Mouse (Mus musculus) induced T-regulatory cell, adult 2 months (primary cell): ENCODE data around the gene Pcsk2.

Source experiments
- DNase-seq: peaks from one replicate; pipeline ENCODE4 v3.0.0-alpha.2; 2012; ENCODE audit warnings: low read depth

Pcsk2 gene

DNA sequence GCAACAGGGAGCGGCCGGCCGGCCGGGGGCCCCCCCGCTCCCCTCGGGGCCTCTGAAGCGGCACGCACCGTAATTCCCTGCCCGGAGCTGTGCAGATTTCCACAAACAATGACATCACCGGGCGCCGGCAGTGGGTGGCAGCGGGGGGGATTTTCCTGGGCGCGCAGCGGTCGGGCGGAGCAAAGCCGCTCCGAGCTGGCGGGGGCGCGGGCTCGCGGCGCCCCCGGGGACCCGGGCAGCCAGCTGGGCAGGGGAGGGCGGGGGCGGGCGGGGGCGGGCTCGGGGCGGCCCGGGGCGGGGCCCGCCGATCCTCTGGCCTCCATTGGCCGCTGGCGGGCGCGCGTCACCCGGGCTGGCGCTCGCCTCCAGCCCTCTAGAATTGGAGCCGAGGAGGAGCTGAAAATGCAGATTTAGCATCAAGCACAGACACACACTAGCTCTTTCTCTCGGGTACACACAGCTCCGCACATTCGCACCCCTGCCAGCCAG is at the start of gene Pcsk2:
Gene Pcsk2 (plus strand): TSS at position 399 of the 489 bp plus-strand sequence.
- no peak for DNase-seq

DNA sequence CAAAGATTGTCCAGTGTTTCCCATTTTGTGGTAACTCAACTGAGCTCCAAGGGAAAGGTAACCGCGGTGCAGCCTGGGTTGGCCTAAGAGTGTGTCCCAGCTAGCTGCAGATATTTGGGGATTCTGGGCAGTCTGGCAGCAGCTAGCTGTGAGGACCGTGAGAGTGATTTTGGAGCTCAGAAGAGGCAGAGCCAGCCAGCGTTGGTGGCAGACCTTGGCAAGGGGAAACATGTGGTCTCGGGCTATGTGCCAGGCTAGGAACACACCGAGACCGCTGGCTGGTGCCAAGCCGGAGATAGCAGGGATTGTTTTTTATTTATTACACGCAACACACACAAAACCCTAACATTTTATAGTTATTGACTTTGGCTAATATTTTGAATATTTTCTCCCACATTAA is 45.1 kb upstream of the Pcsk2 start:
- DNase-seq: no peak

DNA sequence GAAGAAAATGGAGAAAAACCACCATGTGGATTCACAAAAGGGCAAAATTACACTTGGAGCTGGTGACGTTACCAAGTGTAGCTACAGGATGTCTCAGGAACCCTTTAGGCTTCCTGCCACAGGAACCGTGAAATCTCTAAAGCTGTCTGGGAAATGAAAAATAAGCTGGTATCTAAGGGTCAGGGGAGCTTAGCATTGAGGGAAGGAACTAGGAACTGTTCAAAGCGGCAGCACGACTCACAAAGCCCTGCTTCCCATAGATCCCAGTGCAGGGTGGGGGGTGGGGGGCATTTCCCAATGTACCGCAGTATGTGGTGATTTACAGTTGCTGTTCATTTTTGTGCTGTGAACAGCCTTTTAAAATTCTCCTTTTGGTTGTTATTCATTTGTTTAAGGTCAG is 44.2 kb upstream of the Pcsk2 start:
- no peak for DNase-seq

DNA sequence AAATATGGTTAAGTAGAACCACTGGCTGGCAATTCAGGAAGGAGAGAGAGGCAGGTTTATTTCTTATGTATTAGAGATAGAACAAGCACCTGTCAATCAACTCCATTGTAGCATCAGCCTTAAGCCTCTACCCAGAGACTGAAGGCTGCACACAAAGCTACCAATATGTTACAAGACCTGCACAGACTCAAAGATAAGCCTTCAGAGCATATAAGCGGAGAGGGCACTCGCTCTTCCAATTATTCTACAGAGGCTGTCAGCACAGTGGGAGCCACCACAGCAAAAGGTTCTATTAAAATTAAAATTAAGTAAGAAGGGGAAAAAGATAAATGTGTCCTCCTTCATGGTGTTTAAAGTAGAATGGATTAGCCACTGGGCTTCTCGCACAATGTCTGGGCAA is 43.8 kb upstream of the Pcsk2 start:
- DNase-seq: no peak

DNA sequence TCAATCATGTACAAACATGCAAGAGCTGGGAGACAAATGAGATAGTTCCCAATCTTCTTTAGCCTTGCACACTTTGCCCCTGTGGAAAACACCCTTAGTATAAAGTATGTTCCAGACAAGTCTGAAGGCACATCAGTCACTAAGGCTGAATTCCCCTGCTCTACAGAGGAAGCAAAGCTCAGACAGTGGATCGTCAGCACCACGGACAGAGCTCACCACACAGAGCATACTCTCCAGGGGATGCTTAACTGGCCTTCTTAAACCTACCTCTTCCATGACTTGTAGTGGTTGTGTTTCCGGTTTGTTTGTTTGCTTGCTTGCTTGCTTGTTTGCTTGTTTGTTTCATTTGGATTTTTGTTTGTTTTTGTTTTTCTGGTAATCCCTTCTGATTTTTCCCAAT is 9.5 kb upstream of the Pcsk2 start:
- DNase-seq: no peak

DNA sequence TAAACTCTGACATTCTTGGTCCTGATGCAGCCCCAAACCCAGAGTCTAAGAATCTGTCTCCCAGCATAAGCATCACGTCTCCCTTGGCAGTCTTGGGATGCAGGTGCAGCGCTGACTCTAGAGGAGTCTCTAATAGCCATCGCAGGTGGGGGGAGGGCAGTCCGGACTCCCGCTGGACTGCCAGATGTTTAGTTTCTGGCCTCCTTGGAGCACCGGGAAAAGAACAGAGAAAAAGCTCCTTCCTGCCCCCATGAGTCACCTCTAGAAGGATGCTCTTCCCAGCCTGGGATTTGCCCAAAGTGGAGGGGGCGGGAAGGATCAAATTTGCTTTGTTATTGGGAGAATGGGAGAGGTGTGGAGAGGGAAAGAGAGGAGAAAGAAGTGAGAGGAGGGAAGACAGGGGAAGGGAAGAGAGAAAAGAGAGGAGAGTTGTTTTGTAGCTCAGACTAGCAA is 631 bp upstream of the Pcsk2 start:
- no peak for DNase-seq

DNA sequence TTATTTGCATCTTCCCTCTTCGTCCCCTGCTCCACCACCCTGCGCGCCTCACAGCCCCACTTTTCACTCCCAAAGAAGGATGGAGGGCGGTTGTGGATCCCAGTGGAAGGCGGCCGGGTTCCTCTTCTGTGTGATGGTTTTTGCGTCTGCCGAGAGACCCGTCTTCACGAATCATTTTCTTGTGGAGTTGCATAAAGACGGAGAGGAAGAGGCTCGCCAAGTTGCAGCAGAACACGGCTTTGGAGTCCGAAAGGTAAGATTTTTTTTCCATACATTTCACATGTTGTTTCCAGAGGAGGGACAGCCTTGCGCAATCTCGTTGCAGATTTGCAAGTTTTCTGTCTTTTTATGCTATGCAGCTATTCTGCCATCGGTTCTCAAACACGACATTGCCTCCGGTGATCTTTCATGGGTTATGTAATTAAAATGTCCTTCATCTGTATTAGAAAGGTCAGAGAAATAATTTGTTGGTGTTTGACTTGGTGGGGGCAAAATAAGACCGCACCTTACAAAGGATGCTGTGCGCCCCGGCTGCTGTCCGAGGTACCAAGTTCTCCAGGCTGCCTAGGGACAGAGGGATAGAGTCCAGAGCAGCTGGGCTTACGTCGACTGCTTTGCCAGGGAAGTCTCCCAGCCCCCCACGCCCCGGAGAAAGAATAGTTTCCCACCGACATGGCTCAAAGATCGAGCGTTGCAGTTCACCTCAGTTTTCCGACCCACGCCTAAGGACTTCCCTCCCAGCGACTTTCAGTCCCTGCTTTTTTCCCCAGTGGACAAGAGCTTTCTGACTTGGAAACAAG is 656 bp downstream of the Pcsk2 start:
- no peak for DNase-seq

DNA sequence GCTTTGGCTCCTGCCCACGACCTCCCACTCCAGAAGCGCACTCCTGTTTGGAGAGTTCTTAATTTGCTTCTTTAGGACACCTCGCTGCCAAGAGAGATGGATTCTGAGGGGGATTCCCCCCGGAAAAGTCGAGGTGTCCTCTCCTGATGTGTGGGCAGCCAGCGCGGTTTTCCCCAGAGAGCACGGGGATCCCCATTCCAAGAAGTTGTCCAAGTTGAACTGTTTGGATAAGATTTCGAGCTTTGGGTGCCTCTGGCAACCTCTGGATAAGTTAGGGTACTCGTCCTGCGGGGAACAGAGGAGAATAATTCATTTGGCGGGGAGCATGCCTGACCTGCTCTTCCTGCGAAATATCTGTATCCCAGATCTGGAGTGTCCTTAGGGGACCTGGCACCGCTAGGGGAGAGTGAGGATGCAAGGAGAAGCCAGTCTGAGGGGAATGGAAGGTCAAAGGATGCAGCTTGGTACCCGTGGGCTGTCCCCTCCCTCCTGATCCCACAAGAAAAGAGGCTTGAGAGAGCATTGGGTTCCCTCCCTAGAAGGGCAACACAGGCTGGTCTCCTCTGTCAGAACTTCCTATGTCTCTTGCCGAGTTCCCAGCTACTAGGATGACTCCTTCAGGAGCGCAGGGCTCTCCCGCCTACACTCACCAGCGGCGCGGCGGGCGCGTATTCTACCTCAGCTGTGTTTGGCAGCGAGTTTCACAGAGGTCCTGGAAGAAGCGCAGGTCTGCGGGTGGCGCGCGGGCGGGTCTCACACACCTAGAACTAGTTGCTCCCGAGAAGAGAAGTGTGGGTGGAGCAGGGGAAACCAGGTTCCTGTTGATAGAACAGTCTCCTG is 1.5 kb downstream of the Pcsk2 start:
- DNase-seq: no peak

DNA sequence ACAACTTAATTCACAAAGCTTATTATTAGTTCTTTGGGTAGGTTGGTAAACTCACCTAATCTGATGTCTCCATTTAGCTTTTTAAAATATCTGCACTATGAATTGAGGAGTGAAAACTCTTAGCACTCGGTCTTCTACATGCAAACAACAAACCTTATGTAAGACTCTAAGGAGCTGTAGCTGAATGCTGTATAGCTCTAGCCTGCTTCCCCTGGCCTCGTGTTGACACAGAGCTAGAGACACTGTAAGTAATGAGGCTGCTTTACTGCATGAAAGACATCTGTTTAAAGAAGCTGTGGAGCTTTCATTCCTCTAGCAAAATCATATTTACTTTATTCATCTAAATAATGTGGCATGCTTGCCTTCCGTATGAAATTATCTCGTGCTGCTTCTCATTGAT is 14.4 kb downstream of the Pcsk2 start:
- no peak for DNase-seq

DNA sequence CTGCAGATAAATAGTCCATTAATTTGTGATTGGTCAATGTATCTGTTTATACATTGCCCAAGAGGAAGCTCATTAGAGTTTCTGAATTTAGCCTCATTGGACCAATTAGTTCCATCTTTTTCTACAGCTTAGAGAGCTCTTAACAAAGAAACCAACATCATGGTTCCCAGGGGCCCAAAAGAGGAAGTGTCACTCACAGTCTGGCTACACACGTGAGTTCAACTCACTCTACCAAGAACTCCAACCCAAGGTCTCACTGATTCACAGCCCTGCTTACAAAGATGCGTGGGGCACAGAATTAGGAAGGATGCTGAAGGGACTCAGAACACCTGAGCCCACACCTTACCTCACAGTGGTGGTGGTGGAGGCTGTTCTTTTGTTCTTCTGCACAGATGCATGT is 19.1 kb downstream of the Pcsk2 start:
- DNase-seq: no peak

DNA sequence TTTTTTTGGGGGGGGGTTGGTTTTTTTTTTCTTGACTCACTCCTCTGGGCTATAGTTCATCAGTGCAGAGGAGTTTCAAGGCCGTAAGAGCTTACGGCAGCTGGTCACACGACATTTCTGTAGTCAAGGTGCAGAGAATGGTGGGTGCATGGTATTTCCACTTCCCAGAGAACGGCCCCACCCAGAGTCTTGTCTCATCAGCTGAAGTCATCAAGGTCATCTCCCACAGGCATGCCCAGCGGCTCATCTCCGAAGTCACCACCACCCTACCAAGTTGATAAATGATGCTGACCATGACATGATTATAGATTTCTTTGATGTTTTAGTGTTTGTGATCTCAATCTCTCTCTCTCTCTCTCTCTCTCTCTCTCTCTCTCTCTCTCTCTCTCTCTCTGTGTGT is 20.0 kb downstream of the Pcsk2 start:
- DNase-seq: no peak

DNA sequence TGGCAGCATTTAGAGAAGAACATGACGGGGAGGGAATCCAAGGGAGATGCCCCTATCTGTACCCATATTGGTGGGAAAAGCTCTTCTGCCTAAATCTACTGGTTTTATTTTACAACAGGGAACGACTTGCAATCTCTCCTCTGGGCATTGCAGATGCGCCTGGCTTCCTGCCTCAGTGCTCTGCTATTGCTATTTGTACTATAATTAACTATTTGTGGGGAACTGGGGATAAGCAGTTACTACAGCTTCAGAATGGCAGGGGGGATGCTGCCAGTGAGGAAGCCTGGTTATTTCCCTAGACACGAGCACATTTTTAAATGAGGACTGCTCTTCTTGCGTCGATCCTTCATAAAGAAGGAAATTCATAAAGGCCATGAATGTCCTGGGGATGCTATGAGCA is 39.4 kb downstream of the Pcsk2 start:
- no peak for DNase-seq

DNA sequence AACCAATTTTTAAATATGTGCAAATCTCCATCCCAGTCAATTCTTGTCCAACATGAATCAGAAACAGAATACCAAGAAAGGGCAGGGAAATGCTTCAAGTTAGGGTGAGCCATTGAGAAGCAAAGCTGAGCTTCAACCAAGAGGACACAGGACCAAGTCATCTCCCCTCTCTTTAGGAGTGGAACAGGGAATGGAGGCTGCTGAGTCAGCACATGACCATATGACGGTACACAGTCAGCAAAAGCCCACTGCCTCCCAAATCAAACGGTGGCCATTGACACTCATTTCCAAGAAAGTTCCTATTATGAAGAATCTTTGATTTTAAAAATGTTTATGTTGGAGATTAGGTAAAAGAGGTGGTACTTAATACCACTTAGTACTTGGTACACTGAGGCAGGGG is 44.4 kb downstream of the Pcsk2 start:
- no peak for DNase-seq

DNA sequence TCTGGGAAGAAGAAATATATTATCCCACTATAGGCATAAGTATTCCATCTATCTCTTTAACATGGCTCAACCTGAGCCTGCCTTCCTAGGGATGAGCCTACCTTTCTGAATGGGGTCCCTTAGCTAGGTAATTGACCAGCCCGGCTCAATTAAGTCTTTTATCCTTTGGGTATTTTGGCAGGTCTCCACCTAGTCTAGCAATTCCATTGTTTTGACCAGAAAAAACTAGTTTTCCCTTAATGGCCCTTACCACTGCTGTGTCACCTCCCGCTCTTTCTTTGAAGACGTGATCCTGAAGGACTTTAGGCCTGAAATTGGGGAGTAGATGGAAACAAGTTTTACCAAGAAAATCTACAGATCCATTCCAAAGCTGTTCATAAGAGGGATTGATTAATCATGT is 57.1 kb downstream of the Pcsk2 start:
- DNase-seq: no peak

DNA sequence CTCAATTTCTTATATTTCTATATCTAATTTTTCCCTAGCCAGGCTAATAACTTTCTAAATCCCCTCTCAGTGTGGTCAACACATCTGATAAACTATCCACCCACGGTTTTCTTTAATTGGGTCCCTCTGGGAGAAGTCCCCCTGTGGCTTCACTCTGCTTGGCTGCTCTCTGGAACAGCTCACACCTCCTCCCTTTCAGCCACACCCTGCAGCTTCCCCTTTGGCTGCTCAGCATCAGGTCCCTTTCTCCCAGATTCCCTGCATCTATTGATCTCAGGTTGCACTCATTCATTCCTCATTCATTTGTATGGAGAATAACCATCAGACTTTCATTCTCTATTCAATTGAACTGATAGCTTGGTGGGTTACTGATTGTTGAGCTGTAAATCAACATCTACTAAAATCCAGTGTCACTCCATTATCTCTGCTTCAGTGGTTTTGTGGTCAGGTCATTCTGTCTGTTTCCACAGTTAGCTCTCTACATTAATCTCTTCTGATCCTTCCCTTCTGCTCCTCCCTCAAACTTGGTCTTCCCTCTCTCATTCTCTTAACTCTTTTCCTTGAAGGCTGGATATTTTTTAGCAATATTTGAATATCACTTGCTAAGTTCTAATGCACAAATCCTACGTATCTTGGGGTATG is 58.0 kb downstream of the Pcsk2 start:
- DNase-seq: no peak

DNA sequence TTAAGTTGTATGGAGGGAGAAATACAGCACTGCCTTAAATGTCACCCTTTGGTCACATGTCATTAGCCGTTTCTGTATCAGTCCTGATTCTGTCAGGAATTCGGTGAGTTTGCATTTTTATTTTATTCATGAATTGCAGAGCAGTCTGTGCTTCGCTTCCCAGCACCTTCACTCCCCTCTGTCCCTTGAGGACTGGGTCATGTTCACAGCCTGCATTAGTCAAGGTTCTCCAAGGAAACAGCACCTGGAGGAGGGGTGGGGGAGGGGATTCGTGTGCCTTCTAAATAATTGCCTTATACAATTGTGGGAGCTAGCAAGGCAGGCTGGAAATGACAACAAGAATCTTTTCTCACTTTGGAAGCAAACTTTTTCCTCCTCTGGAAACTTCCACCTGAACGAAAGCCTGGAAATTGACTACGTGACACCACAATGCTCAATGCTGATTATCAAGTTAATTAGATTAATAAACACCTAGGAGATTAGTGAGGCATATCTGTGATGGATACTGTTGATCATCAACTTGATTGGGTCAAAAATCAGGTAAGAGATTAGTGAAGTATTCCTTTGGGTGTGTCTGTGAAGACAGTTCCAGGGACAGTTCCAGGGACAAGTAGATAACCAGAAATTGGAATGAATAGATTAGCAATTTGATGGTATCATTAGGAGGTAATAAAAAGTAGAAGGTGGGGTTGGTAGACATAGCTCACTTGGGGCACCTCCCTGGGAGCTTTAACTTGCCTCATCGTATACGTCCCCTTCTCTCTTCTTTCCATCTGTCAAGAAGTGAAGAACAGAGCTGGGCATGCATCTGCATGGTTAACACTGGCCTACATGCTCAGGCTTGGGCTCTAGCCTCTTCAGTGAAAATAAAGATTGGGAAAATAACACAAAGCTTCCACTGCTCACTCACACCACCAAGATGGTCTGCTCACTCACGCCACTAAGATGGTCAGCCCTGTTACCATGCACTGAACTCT is 64.7 kb downstream of the Pcsk2 start:
- no peak for DNase-seq

DNA sequence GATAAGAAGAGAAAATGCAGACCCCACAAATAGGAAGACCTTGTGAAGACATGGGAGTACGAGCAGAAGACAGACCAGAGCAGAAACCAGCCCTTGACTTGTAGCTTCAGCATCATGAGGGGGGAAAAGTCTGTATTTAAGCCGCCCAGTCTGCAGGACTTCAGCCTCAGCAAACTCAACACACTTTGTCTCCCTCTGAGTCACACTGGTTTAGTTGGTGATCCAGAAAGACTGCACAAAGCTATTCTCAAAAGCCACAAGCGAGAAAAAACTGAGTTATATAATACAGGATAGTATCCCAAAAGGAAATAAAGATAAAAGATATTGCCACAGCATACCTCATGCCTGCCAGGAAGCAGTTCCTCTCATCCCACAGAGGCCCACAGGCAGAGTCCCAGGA is 67.5 kb downstream of the Pcsk2 start:
- no peak for DNase-seq

DNA sequence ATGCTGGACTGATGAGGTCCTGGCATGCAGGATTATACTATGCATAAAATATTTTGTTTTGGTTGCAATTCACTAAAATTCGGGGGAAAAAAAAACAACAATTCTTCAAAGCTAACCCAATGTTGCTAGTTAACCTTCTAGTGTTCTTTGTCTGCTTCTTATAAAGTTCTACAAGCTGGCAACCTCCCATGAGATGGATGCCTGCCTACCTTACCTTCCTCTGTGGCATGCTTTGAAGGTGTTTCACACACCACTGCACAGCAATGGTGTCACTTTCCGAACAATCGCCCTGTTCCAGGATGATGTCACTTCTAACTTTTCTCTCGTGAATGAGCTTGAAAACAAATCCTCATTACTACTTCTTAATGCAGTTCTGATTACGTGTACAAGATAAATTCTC is 68.8 kb downstream of the Pcsk2 start:
- no peak for DNase-seq

DNA sequence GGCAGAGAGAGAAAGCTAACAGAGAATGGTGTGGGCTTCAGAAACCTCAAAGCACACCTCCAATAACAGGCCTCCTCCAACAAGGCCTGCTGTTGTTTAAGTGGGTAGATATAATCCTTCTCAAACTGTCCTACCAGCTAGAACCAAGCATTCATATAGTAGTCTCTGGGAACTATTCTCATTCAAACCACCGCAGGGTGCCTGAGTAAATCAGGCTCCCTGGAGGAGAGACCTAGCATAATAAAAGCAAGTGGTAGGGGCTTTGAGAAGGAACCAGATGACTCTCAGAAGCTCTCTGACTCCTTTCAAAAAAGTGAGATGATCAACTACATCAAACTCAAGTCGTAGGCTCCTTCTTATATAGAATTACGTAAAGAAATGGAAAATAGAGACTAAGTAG is 75.0 kb downstream of the Pcsk2 start:
- no peak for DNase-seq

DNA sequence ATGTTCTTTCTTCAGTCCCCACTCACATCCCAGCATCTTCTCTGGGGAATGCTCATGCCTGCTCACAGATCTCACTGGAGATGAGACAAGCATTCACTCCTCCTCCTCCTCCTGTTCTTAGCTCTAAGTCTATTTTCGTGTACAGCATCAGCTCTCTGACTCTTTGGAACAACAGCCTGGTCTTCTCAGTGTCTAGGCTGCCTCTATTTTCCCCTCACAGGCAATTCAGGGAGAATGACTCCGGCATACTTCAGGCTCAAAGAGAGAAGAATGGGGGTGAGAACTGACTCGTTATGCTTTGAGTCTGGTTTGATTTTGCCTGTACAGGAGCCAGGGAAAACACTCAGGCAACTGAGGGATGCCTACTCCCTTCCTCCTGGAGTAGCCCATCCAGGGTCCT is 78.0 kb downstream of the Pcsk2 start:
- no peak for DNase-seq

DNA sequence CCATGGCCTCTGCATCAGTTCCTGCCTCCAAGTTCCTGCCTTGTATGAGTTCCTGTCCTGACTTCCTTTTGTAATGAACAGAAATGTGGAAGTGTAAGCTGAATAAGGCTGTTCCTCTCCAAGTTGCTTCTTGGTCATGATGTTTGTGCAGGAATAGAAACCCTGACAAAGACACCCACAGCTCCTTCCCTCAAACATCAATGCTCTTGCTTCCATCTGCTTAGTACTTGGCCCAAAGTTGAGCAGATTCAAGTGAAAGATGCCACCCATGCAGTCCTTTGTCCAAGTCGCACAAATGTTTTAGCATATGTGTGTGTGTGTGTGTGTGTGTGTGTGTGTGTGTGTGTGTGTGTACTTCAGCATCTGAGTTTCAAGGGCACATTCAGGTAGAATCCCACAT is 97.3 kb downstream of the Pcsk2 start:
- DNase-seq: no peak

DNA sequence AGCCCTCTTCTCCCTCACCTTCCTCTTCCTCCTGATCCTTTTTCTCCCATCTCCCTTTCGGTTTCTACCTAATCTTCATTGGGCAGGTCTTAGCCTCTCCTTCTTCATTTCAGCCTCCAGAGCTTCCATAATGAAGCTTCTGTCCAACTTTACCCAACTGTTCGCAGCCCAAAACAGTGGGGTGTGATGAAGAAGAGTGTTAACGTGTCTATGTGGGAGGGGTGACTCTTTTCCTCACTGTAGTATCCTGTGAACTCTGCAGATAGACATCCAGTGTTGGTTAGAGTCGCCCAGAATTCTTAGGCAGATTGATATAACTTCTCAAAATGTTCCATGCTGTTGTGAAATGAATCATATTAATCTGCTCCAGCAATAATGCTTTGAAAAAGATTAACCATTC is 98.4 kb downstream of the Pcsk2 start:
- no peak for DNase-seq
